Comparison of ENCODE assay signal across 8 mouse cellular contexts in genomic region chr11:53479783-53480301, GRCm38 (mm10). TPM values are rescaled to one million over a fixed set of nuclear protein-coding genes. Genes with fewer than 3 reads are reported as not detected.
DNase-seq lines count a peak whose midpoint lies in the region; ATAC-seq and TF ChIP-seq lines count a peak whose summit lies in the region.

TSS of gene Gm9945 (plus strand) at chr11:53480166.
TSS of gene Sowaha (minus strand) at chr11:53480274.

- DNase-seq in heart, embryonic 10.5 days (ENCODE audit: low spot score): no peak
- no peak for DNase-seq in heart, adult 11 months
- DNase-seq in cerebellum, adult 11-12 months: peak; percentile 89
- DNase-seq in forebrain, postnatal 0 days: peak; percentile 65
- DNase-seq in limb, embryonic 14.5 days (ENCODE audit: low spot score): no peak
- peak; percentile 43 to 47 for DNase-seq in urinary bladder, postnatal 36 days (ENCODE audit: low spot score in 2 of 2)

- H3K27ac ChIP-seq in heart, embryonic 10.5 days: peak within 1 kb of the TSS; percentile 43
- H3K27ac ChIP-seq in forebrain, postnatal 0 days (ENCODE audit: low read depth, low read length): peak within 1 kb of the TSS; percentile 50; the same call in 1 of the 2 replicates
- no peak within 1 kb of the TSS for H3K27ac ChIP-seq in kidney, embryonic 15.5 days
- no peak within 1 kb of the TSS for H3K27ac ChIP-seq in limb, embryonic 14.5 days (replicated peaks; ENCODE audit: low read depth, low read length)
- H3K27ac ChIP-seq in midbrain, embryonic 15.5 days: no peak within 1 kb of the TSS

- peaks cover 23% of the 10 kb centered on the region for H3K4me1 ChIP-seq in heart, embryonic 10.5 days
- peaks cover 9% of the 10 kb centered on the region for H3K4me1 ChIP-seq in forebrain, postnatal 0 days (ENCODE audit: insufficient read depth)
- H3K4me1 ChIP-seq in kidney, embryonic 15.5 days: peaks cover 21% of the 10 kb centered on the region
- H3K4me1 ChIP-seq in limb, embryonic 14.5 days (ENCODE audit: control insufficient read depth, insufficient read depth, low read length): peaks cover 13% of the 10 kb centered on the region
- H3K4me1 ChIP-seq in midbrain, embryonic 15.5 days: peaks cover 33% of the 10 kb centered on the region

- 2% methylated on average over 40 of the region's 40 CpGs for WGBS in heart, embryonic 10.5 days
- WGBS in forebrain, postnatal 0 days: 3% methylated on average over 40 of the region's 40 CpGs
- WGBS in kidney, embryonic 15.5 days: 3% methylated on average over 40 of the region's 40 CpGs
- WGBS in limb, embryonic 14.5 days: 2% methylated on average over 33 of the region's 40 CpGs
- 3% methylated on average over 40 of the region's 40 CpGs for WGBS in midbrain, embryonic 15.5 days

- TF ChIP-seq CTCF in forebrain, postnatal 0 days (IDR thresholded peaks at IDR 0.05; ENCODE audit: low read depth): peak; percentile 40

- H3K4me3 ChIP-seq in heart, embryonic 10.5 days: peak within 1 kb of the TSS; percentile 61
- H3K4me3 ChIP-seq in forebrain, postnatal 0 days (ENCODE audit: low read depth, low read length): peak within 1 kb of the TSS; percentile 40
- H3K4me3 ChIP-seq in kidney, embryonic 15.5 days (replicated peaks): peak within 1 kb of the TSS; percentile 46
- H3K4me3 ChIP-seq in limb, embryonic 14.5 days (replicated peaks; ENCODE audit: low read length): peak within 1 kb of the TSS; percentile 44
- H3K4me3 ChIP-seq in midbrain, embryonic 15.5 days: peak within 1 kb of the TSS; percentile 53

- peak; percentile 66 for ATAC-seq in forebrain, postnatal 0 days
- peak; percentile 37; the same call in 1 of the 2 replicates for ATAC-seq in kidney, embryonic 15.5 days (replicated peaks; ENCODE audit: low FRiP score)
- ATAC-seq in limb, embryonic 14.5 days (ENCODE audit: low FRiP score, low read depth): no peak
- ATAC-seq in midbrain, embryonic 15.5 days (replicated peaks): peak; percentile 66

- no peaks in the 10 kb centered on the region; the same call in 1 of the 2 replicates for H3K9me3 ChIP-seq in heart, embryonic 10.5 days
- H3K9me3 ChIP-seq in forebrain, postnatal 0 days (ENCODE audit: low read length): no peaks in the 10 kb centered on the region
- 0 out of 2 replicates have a peak, but pooled peaks cover 5% of the 10 kb centered on the region for H3K9me3 ChIP-seq in kidney, embryonic 15.5 days (replicated peaks)
- H3K9me3 ChIP-seq in limb, embryonic 14.5 days (ENCODE audit: control insufficient read depth, low read length): no peaks in the 10 kb centered on the region
- H3K9me3 ChIP-seq in midbrain, embryonic 15.5 days: no peaks in the 10 kb centered on the region

- H3K27me3 ChIP-seq in heart, embryonic 10.5 days (ENCODE audit: insufficient read depth, poor library complexity, severe bottlenecking): peaks cover 69% of the 10 kb centered on the region
- 0 out of 2 replicates have a peak, but pooled peaks cover 17% of the 10 kb centered on the region for H3K27me3 ChIP-seq in forebrain, postnatal 0 days (ENCODE audit: insufficient read depth, low read length)
- peaks cover 80% of the 10 kb centered on the region for H3K27me3 ChIP-seq in kidney, embryonic 15.5 days
- peaks cover 54% of the 10 kb centered on the region for H3K27me3 ChIP-seq in limb, embryonic 14.5 days (ENCODE audit: control insufficient read depth, insufficient read depth, low read length)
- peaks cover 49% of the 10 kb centered on the region for H3K27me3 ChIP-seq in midbrain, embryonic 15.5 days (replicated peaks)

- TF ChIP-seq POLR2A in limb, embryonic 14.5 days (IDR thresholded peaks at IDR 0.05; ENCODE audit: borderline replicate concordance, extremely low read depth, insufficient read depth, insufficient read length): no peak

- H3K9ac ChIP-seq in forebrain, postnatal 0 days: peak within 1 kb of the TSS; percentile 53
- peak within 1 kb of the TSS; percentile 24; the same call in 1 of the 2 replicates for H3K9ac ChIP-seq in kidney, embryonic 15.5 days
- H3K9ac ChIP-seq in limb, embryonic 14.5 days (ENCODE audit: low read depth, low read length, severe bottlenecking): peak within 1 kb of the TSS; percentile 38; the same call in 1 of the 2 replicates
- H3K9ac ChIP-seq in midbrain, embryonic 15.5 days: peak within 1 kb of the TSS; percentile 41

- peak within 1 kb of the TSS; percentile 59 for H3K4me2 ChIP-seq in forebrain, postnatal 0 days (ENCODE audit: low read depth)
- H3K4me2 ChIP-seq in kidney, embryonic 15.5 days: peak within 1 kb of the TSS; percentile 78
- H3K4me2 ChIP-seq in limb, embryonic 14.5 days (replicated peaks; ENCODE audit: low read depth, low read length, severe bottlenecking): peak within 1 kb of the TSS; percentile 78
- peak within 1 kb of the TSS; percentile 88 for H3K4me2 ChIP-seq in midbrain, embryonic 15.5 days

- H3K36me3 ChIP-seq in heart, embryonic 10.5 days: no peaks in the 10 kb centered on the region
- H3K36me3 ChIP-seq in forebrain, postnatal 0 days (ENCODE audit: insufficient read depth): no peaks in the 10 kb centered on the region
- H3K36me3 ChIP-seq in kidney, embryonic 15.5 days: no peaks in the 10 kb centered on the region
- no peaks in the 10 kb centered on the region for H3K36me3 ChIP-seq in limb, embryonic 14.5 days (ENCODE audit: control insufficient read depth, insufficient read depth, low read length)
- no peaks in the 10 kb centered on the region for H3K36me3 ChIP-seq in midbrain, embryonic 15.5 days (replicated peaks)

RNA-seq across cellular contexts. Expression of gene Gm9945, which starts in this region (rescaled TPM):
- polyA plus RNA-seq in heart, embryonic 10.5 days (2016; fragmentation: Nextera tagmentation; extraction: Ambion mirVana): not detected in 2 replicates
- not detected in 2 replicates for total RNA-seq in forebrain, postnatal 0 days (2014; rRNA removed)
- 0.15 and 0.28 TPM in 2 replicates for polyA plus RNA-seq in forebrain, postnatal 0 days (2015; fragmentation: Nextera tagmentation; extraction: Ambion mirVana)
- not detected in 2 replicates for polyA plus RNA-seq in kidney, embryonic 15.5 days (2015; fragmentation: Nextera tagmentation; extraction: Ambion mirVana)
- polyA plus RNA-seq in limb, embryonic 14.5 days (2012; rRNA removed): not detected in 2 replicates
- not detected in 2 replicates for polyA plus RNA-seq in limb, embryonic 14.5 days (2014; fragmentation: Nextera tagmentation; extraction: Ambion mirVana)
- polyA plus RNA-seq in midbrain, embryonic 15.5 days (2015; fragmentation: Nextera tagmentation; extraction: Ambion mirVana): 0.39 TPM in 1 of 2 replicates, not detected in the other

RNA-seq across cellular contexts. Expression of gene Sowaha, which starts in this region (rescaled TPM):
- polyA plus RNA-seq in heart, embryonic 10.5 days (2016; fragmentation: Nextera tagmentation; extraction: Ambion mirVana): 0.32 and 0.38 TPM in 2 replicates
- total RNA-seq in forebrain, postnatal 0 days (2014; rRNA removed): 13.2 and 13.5 TPM in 2 replicates
- polyA plus RNA-seq in forebrain, postnatal 0 days (2015; fragmentation: Nextera tagmentation; extraction: Ambion mirVana): 5.0 and 7.9 TPM in 2 replicates
- 0.23 and 0.32 TPM in 2 replicates for polyA plus RNA-seq in kidney, embryonic 15.5 days (2015; fragmentation: Nextera tagmentation; extraction: Ambion mirVana)
- 0.16 and 0.19 TPM in 2 replicates for polyA plus RNA-seq in limb, embryonic 14.5 days (2012; rRNA removed)
- 0.22 and 0.30 TPM in 2 replicates for polyA plus RNA-seq in limb, embryonic 14.5 days (2014; fragmentation: Nextera tagmentation; extraction: Ambion mirVana)
- polyA plus RNA-seq in midbrain, embryonic 15.5 days (2015; fragmentation: Nextera tagmentation; extraction: Ambion mirVana): 0.99 and 1.1 TPM in 2 replicates

Comparison
In these comparisons a context has a peak if more than half of its experiments do, and no peak if none do; other contexts are left out.
1. Peak in ATAC-seq, H3K4me3 ChIP-seq, H3K9ac ChIP-seq and H3K4me2 ChIP-seq in kidney, embryonic 15.5 days; RNA of the genes that start here not detected or under 1 TPM.
2. DNase-seq: peak in cerebellum, adult 11-12 months (single experiment), forebrain, postnatal 0 days (single experiment) and urinary bladder, postnatal 36 days (2 of 2); none in heart, embryonic 10.5 days (single experiment), heart, adult 11 months (single experiment) and limb, embryonic 14.5 days (single experiment).
3. H3K27ac ChIP-seq: peak in heart, embryonic 10.5 days (single experiment) and forebrain, postnatal 0 days (single experiment); none in kidney, embryonic 15.5 days (single experiment), limb, embryonic 14.5 days (single experiment) and midbrain, embryonic 15.5 days (single experiment).
4. Peak in every context shown above with its lines, with median percentiles within 50 percentile points of each other: H3K4me3 ChIP-seq, H3K4me2 ChIP-seq and H3K9ac ChIP-seq.